Mouse (Mus musculus) CH12.LX (cell line): Measurements from ENCODE around the gene Gbe1. TPM values are rescaled to one million over a fixed set of nuclear protein-coding genes. Genes with fewer than 3 reads are reported as not detected.

ENCODE experiments used
- DNase-seq: peaks from one replicate; pipeline ENCODE4 v3.0.0-alpha.2; 2013; ENCODE audit errors: extremely low read depth
- H3K27ac ChIP-seq: 2 replicates; pipeline ENCODE4 v1.5.1; 2012; ENCODE audit warnings: low read depth, mild to moderate bottlenecking, control low read depth, moderate library complexity; ENCODE audit not compliant: insufficient read depth
- H3K27me3 ChIP-seq: replicated peaks from 2 replicates; pipeline ENCODE3; 2012; ENCODE audit warnings: inconsistent platforms
- H3K36me3 ChIP-seq, 2 experiments: replicated peaks in 1 of 2; 2 replicates each; pipeline versions ENCODE3 to v1.6.1; 2012; ENCODE audit warnings: inconsistent platforms in 1 of 2, low read length in 1 of 2, mild to moderate bottlenecking in 1 of 2, mixed read lengths in 1 of 2, moderate library complexity in 1 of 2; ENCODE audit not compliant: control insufficient read depth in 1 of 2, insufficient read depth in 1 of 2
- H3K4me1 ChIP-seq, 2 experiments: 2 replicates each; pipeline ENCODE4 v1.6.1; 2012; ENCODE audit warnings: inconsistent platforms in 1 of 2, moderate library complexity in 1 of 2; ENCODE audit not compliant: insufficient read depth in 2 of 2, control insufficient read depth in 1 of 2
- H3K4me2 ChIP-seq: 2 replicates; pipeline ENCODE4 v1.6.1; 2012; ENCODE audit warnings: low read depth, mild to moderate bottlenecking, control low read depth; ENCODE audit not compliant: poor library complexity, insufficient read depth, severe bottlenecking
- H3K4me3 ChIP-seq, 3 experiments: fragments of 150-350 bp in 1 of 3; sonication (generic) in 1 of 3; replicated peaks in 1 of 3; 2 replicates each; pipeline versions ENCODE3 to v1.5.1; 2011 to 2012; ENCODE audit warnings: low read depth in 2 of 3, low read length in 2 of 3, mild to moderate bottlenecking in 2 of 3, moderate library complexity in 2 of 3, control low read depth in 1 of 3, improper control_type of control experiment in 1 of 3, inconsistent platforms in 1 of 3, mixed read lengths in 1 of 3; ENCODE audit not compliant: poor library complexity in 1 of 3
- H3K79me2 ChIP-seq: replicated peaks from 2 replicates; pipeline ENCODE4 v1.6.1; 2012; ENCODE audit warnings: mild to moderate bottlenecking, moderate library complexity; ENCODE audit not compliant: control insufficient read depth, poor library complexity, insufficient read depth, severe bottlenecking; ENCODE audit errors: extremely low read depth
- H3K9ac ChIP-seq: 2 replicates; pipeline ENCODE4 v1.6.1; 2012; ENCODE audit warnings: low read depth, mild to moderate bottlenecking, control low read depth, moderate library complexity; ENCODE audit not compliant: insufficient read depth
- H3K9me3 ChIP-seq: replicated peaks from 2 replicates; pipeline ENCODE3; 2012; ENCODE audit warnings: low read length, inconsistent platforms, mixed read lengths
- BHLHE40 ChIP-seq: IDR thresholded peaks from 2 replicates; pipeline ENCODE4 v1.6.1; 2011; ENCODE audit warnings: mild to moderate bottlenecking, low read depth, low read length, improper control_type of control experiment
- CHD1 ChIP-seq: IDR thresholded peaks from 2 replicates; pipeline ENCODE4 v1.6.1; 2012; ENCODE audit warnings: low read depth, low read length, improper control_type of control experiment, inconsistent platforms
- CHD2 ChIP-seq: IDR thresholded peaks from 2 replicates; pipeline ENCODE4 v1.6.1; 2011; ENCODE audit warnings: low read length, improper control_type of control experiment
- CTCF ChIP-seq, 2 experiments: IDR thresholded peaks in 1 of 2; conservative IDR thresholded peaks in 1 of 2; 2 replicates each; pipeline ENCODE4 v1.5.1; 2011 to 2012; ENCODE audit warnings: low read depth in 2 of 2, low read length in 2 of 2, improper control_type of control experiment in 1 of 2, inconsistent platforms in 1 of 2, mild to moderate bottlenecking in 1 of 2, moderate library complexity in 1 of 2
- ELF1 ChIP-seq: IDR thresholded peaks from 2 replicates; pipeline ENCODE4 v1.6.1; 2014; ENCODE audit warnings: low read depth, mild to moderate bottlenecking, inconsistent platforms, low read length, improper control_type of control experiment
- HCFC1 ChIP-seq: IDR thresholded peaks from 2 replicates; pipeline ENCODE4 v1.6.1; 2012; ENCODE audit warnings: low read depth, mild to moderate bottlenecking, inconsistent platforms, low read length, improper control_type of control experiment
- JUND ChIP-seq: conservative IDR thresholded peaks from 2 replicates; pipeline ENCODE4 v1.6.1; 2011; ENCODE audit warnings: low read depth, low read length, improper control_type of control experiment
- KAT2A ChIP-seq: IDR thresholded peaks from 2 replicates; pipeline ENCODE4 v1.6.1; 2012; ENCODE audit warnings: low read length, improper control_type of control experiment, inconsistent platforms; ENCODE audit not compliant: insufficient replicate concordance
- MAX ChIP-seq: IDR thresholded peaks from 2 replicates; pipeline ENCODE4 v1.6.1; 2011; ENCODE audit warnings: low read length, improper control_type of control experiment
- MAZ ChIP-seq: IDR thresholded peaks from 2 replicates; pipeline ENCODE4 v1.6.1; 2012; ENCODE audit warnings: low read depth, mild to moderate bottlenecking, inconsistent platforms, low read length, improper control_type of control experiment, moderate library complexity
- MEF2A ChIP-seq: IDR thresholded peaks from 2 replicates; pipeline ENCODE4 v1.6.1; 2014; ENCODE audit warnings: low read depth, mild to moderate bottlenecking, inconsistent platforms, low read length, improper control_type of control experiment, borderline replicate concordance
- MYC ChIP-seq: IDR thresholded peaks from 2 replicates; pipeline ENCODE4 v1.6.1; 2011; ENCODE audit warnings: low read depth, mild to moderate bottlenecking, improper control_type of control experiment, low read length
- NELFE ChIP-seq: IDR thresholded peaks from 2 replicates; pipeline ENCODE4 v1.6.1; 2011; ENCODE audit warnings: low read depth, low read length, improper control_type of control experiment
- POLR2A ChIP-seq: IDR thresholded peaks from 2 replicates; pipeline ENCODE4 v1.6.1; 2011; ENCODE audit warnings: low read depth, mild to moderate bottlenecking, improper control_type of control experiment, low read length
- RAD21 ChIP-seq: IDR thresholded peaks from 2 replicates; pipeline ENCODE4 v1.6.1; 2011; ENCODE audit warnings: low read depth, mild to moderate bottlenecking, low read length, improper control_type of control experiment, moderate library complexity
- RCOR1 ChIP-seq: conservative IDR thresholded peaks from 2 replicates; pipeline ENCODE4 v1.6.1; 2012; ENCODE audit warnings: low read depth, mild to moderate bottlenecking, inconsistent platforms, low read length, improper control_type of control experiment
- SIN3A ChIP-seq: IDR thresholded peaks from 2 replicates; pipeline ENCODE4 v1.6.1; 2012; ENCODE audit warnings: low read length, improper control_type of control experiment, inconsistent platforms
- SMC3 ChIP-seq: IDR thresholded peaks from 2 replicates; pipeline ENCODE4 v1.6.1; 2011; ENCODE audit warnings: low read depth, low read length, improper control_type of control experiment
- TBP ChIP-seq: conservative IDR thresholded peaks from 2 replicates; pipeline ENCODE4 v1.6.1; 2011; ENCODE audit warnings: low read depth, low read length, improper control_type of control experiment
- UBTF ChIP-seq: IDR thresholded peaks from 2 replicates; pipeline ENCODE4 v1.6.1; 2012; ENCODE audit warnings: low read depth, mild to moderate bottlenecking, inconsistent platforms, low read length, improper control_type of control experiment, moderate library complexity
- USF1 ChIP-seq: IDR thresholded peaks from 2 replicates; pipeline ENCODE4 v1.6.1; 2014; ENCODE audit warnings: low read depth, mild to moderate bottlenecking, inconsistent platforms, low read length, improper control_type of control experiment
- USF2 ChIP-seq: conservative IDR thresholded peaks from 2 replicates; pipeline ENCODE4 v1.6.1; 2011; ENCODE audit warnings: low read depth, low read length, improper control_type of control experiment
- ZC3H11A ChIP-seq: IDR thresholded peaks from 2 replicates; pipeline ENCODE4 v1.6.1; 2012; ENCODE audit warnings: low read depth, mild to moderate bottlenecking, inconsistent platforms, low read length, improper control_type of control experiment
- ZMIZ1 ChIP-seq: IDR thresholded peaks from 2 replicates; pipeline ENCODE4 v1.6.1; 2012; ENCODE audit warnings: low read depth, mild to moderate bottlenecking, inconsistent platforms, low read length, improper control_type of control experiment
- ZNF384 ChIP-seq: IDR thresholded peaks from 2 replicates; pipeline ENCODE4 v1.6.1; 2012; ENCODE audit warnings: low read depth, low read length, improper control_type of control experiment, inconsistent platforms
- dilution Hi-C: fragments of 300-500 bp; cut with MboI; formaldehyde crosslinking; loops from 2 replicates; pipeline ENCODE4 v1.14.3; 2020; ENCODE audit warnings: low sequenced_read_pairs; ENCODE audit not compliant: extremely low pct_unique_long_range_greater_than_20kb, extremely low pct_ligation_motif_present
- in situ Hi-C: fragments of 300-500 bp; cut with MboI; formaldehyde crosslinking; loops from 3 replicates; pipeline ENCODE4 v1.14.3; 2019; ENCODE audit warnings: low sequenced_read_pairs, low pct_ligation_motif_present, low pct_unique_long_range_greater_than_20kb, mixed read lengths
- polyA plus RNA-seq: library from polyadenylated mRNA; unstranded; fragments of >175 nt; gene quantifications from 2 replicates; pipeline ENCODE4 v1.2.1, GENCODE M21; 2012; ENCODE audit warnings: low read depth; ENCODE audit not compliant: insufficient read length
- total RNA-seq, 2 experiments: library from RNA; depleted of rRNA; stranded (reverse); fragments of 300-350 nt in 1 of 2; fragments of >200 nt in 1 of 2; gene quantifications; 2 replicates each; pipeline ENCODE4 v1.2.3; 2012 to 2014

Gene Gbe1
- total and polyA plus RNA-seq, 3 experiments, result not detected

DNA sequence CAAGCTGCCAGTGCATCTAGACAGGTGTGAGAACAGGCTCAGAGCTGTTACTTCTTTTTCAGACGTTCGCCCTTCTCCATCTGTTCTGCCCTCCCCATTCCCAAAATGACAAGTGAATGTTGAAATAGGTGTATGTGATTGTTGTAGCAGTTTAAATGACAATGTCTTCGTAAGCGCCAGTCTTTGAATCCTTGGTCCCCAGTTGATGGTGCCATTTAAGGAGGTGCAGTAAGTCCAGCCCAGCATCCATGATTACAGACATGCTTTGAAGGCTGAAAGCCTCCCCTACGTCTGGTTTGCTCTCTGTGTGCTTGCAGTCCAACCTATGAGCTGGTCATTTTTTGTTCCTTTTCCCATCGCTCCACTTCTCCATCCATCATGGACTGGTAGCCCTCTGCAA, 5.6 kb downstream of the Gbe1 start:
- dilution Hi-C loops, result no loop called here

DNA sequence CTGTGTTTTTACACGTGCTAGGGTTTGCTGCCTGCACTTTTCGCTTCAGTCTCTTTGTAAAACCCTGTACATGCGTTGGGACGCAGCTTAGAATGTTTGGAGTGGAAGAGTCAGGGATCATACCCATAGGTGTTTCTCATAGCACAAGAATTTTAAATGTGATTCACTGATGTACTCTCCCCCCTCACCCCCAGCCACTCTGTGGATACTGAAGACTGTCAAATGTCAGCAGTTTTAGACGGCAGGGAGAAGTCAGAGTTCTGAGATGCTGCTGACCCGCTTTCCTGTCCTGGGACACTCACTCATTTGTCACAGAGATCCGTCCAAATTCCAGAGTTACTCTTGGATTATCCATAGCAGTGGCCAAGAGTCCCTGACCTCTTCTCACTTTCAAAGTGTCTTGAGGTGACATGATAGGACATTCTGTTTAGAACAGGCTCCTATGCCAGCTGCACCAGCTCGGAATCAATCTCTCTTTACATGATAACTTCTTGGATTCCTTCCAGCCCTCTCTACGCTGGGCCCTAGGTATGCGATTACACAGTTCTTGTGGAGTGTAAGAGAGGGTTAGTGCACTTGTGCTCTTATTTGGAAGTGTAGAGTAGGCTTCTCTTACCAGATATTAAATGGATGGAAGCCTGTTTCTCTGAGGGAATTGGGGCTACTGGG, 7.0 kb downstream of the Gbe1 start:
- Histone ChIP-seq H3K9me3 (peaks cover 66% of the 10 kb centered on the region), H3K4me3 (no peak overlapping the region), H3K79me2 (no peaks in the 10 kb centered on the region), H3K9ac (no peak overlapping the region), H3K4me2 (no peak overlapping the region), H3K4me1 (no peaks in the 10 kb centered on the region), H3K27me3 (no peaks in the 10 kb centered on the region), H3K27ac (no peak overlapping the region)
- dilution Hi-C loops, result no loop called here
- in situ Hi-C loops, result no loop called here
- TF ChIP-seq POLR2A (no peak), BHLHE40 (no peak), JUND (no peak), SMC3 (no peak), UBTF (no peak), USF1 (no peak), RAD21 (no peak), KAT2A (no peak), MAX (no peak), CHD2 (no peak), USF2 (no peak), MYC (no peak), ZMIZ1 (no peak), ZNF384 (no peak), ZC3H11A (no peak), MAZ (no peak), MEF2A (no peak)
- TF ChIP-seq, all 38 proteins: peak for 0
- DNase-seq, result no peak
- no peaks in the 10 kb centered on the region for H3K36me3 ChIP-seq

More for the DNA sequence above, 5.6 kb downstream of the Gbe1 start:
- H3K79me2 ChIP-seq, result no peaks in the 10 kb centered on the region
- no peak overlapping the region for H3K4me3 ChIP-seq
- no peaks in the 10 kb centered on the region for H3K27me3 ChIP-seq
- H3K9me3 ChIP-seq, result peaks cover 65% of the 10 kb centered on the region
- no peak overlapping the region for H3K4me2 ChIP-seq
- no peak overlapping the region for H3K27ac ChIP-seq
- no peaks in the 10 kb centered on the region for H3K36me3 ChIP-seq
- no peak for DNase-seq
- H3K4me1 ChIP-seq, result no peaks in the 10 kb centered on the region
- no peak overlapping the region for H3K9ac ChIP-seq
- in situ Hi-C loops, result no loop called here
- no peak for TF ChIP-seq SIN3A
- TF ChIP-seq JUND, result no peak
- TF ChIP-seq RCOR1, result no peak
- no peak for TF ChIP-seq HCFC1
- TF ChIP-seq TBP, result no peak
- no peak for TF ChIP-seq CTCF (conservative IDR thresholded peaks at IDR 0.05 in 1 of 2, IDR thresholded peaks at IDR 0.05 in 1 of 2; ENCODE audit: low read depth in 2 of 2, low read length in 2 of 2)
- no peak for TF ChIP-seq ELF1
- no peak for TF ChIP-seq UBTF
- TF ChIP-seq CHD1, result no peak
- no peak for TF ChIP-seq SMC3
- TF ChIP-seq USF2, result no peak
- TF ChIP-seq CHD2, result no peak
- TF ChIP-seq NELFE, result no peak
- no peak for TF ChIP-seq POLR2A
- TF ChIP-seq, all 38 proteins: peak for 0
